Mouse (Mus musculus): ENCODE data around the gene Derl3.

DNA sequence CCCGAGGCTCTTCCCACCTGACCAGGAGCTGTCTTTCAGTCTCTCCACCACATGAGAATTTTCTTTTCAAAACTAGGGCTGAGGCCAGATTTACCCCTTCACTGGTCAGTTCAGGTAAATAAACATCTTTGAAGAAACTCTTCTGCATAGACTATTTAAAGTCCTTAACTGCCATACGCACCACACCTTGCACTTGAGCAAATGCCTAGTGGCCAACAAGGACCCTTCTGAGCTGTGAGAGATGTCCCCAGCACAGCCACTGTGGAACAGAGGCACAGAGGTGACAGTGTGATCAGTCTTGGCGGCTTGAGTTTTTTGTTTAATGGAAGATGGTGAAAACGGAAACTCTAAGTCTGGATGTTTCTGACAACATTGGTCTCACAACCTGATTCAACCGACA, 25.8 kb downstream of the Derl3 start:
- no peak for TF ChIP-seq CTCF (IDR thresholded peaks at IDR 0.05; ENCODE audit: low read depth)
- TF ChIP-seq EP300 (IDR thresholded peaks at IDR 0.05; ENCODE audit: low read depth): no peak
